Mouse (Mus musculus) erythroblast, embryonic 14.5 days (primary cell): ENCODE data around the gene Dab2ip. TPM values are rescaled to one million over a fixed set of nuclear protein-coding genes. Genes with fewer than 3 reads are reported as not detected.

Source experiments
- H3K27me3 ChIP-seq: 2 replicates; pipeline ENCODE4 v1.6.1; 2012; ENCODE audit warnings: inconsistent platforms; ENCODE audit not compliant: control insufficient read depth
- H3K36me3 ChIP-seq: 2 replicates; pipeline ENCODE4 v1.6.1; 2012; ENCODE audit warnings: mild to moderate bottlenecking, inconsistent platforms; ENCODE audit not compliant: control insufficient read depth
- H3K4me1 ChIP-seq: 2 replicates; pipeline ENCODE4 v1.6.1; 2012; ENCODE audit warnings: inconsistent platforms; ENCODE audit not compliant: control insufficient read depth
- H3K4me3 ChIP-seq: replicated peaks from 2 replicates; pipeline ENCODE3; 2012; ENCODE audit warnings: moderate library complexity, mild to moderate bottlenecking, inconsistent platforms
- H3K9me3 ChIP-seq: 2 replicates; pipeline ENCODE4 v1.6.1; 2012; ENCODE audit warnings: low read length, inconsistent platforms, mixed read lengths; ENCODE audit not compliant: control insufficient read depth
- GATA1 ChIP-seq: IDR thresholded peaks from 2 replicates; pipeline ENCODE4 v1.6.1; 2012; ENCODE audit warnings: low read length, inconsistent platforms, mixed read lengths
- TAL1 ChIP-seq: IDR thresholded peaks from 3 replicates; pipeline ENCODE4 v1.6.1; 2012; ENCODE audit warnings: low read length, inconsistent platforms, mixed read lengths
- polyA plus RNA-seq: library from polyadenylated mRNA; stranded (reverse); fragments of >175 nt; gene quantifications from 2 replicates; pipeline ENCODE4 v1.2.3, GENCODE M21; 2012

Gene Dab2ip
- polyA plus RNA-seq, 1 experiment: 0.20 TPM

DNA sequence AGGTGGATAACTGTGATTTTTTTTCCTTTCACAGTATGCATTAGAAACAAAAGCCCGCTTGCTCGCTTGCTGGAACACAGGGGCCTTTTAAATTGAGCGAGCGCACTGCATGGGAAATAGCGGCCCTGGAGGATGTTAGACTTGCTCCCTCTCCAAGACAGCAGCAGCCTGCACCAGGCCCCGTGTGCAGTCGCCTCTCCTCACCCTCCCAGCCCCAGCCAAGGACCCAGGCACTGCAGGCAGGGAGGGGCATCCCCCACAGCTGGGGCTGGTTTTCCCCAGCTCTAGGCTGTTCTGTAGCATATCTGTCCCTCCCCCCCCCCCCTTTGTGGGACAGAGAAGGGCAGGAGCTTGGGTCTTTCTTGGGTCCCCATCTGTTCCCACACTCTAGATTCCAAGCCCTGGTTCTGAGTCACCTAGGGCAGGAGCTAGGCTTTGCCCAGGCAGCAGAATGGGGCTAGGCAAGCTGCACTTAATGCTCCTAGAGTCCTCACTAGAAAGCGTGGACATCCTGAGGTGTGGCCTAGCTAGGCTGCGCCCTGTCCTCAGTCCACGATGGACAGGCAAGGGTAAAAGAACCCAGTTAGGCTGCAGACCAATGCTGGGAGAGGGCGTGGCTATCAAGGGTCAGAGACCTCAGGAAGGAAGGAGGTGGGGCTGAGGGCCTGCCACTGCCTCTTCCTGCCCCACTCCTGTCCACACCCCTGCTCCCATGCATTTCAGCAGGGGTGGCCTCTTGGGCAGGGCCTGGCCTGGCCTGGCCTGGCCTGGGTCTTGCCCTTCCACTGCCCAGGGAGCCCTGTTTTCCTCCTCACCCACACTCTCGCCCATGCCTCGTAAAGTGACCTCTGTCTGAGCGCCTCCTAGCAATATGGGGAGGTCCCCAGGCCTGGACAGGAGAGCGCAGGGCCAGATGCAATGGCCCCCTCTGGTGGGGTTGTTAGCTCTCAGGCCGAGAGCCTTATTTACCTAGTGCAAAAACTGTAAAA, 171.3 kb downstream of the Dab2ip start:
- no peak for TF ChIP-seq TAL1
- TF ChIP-seq GATA1: no peak
- Histone ChIP-seq H3K4me3 (no peak overlapping the region), H3K4me1 (peaks cover 5% of the 10 kb centered on the region), H3K9me3 (no peaks in the 10 kb centered on the region), H3K27me3 (no peaks in the 10 kb centered on the region), H3K36me3 (peaks cover 8% of the 10 kb centered on the region; the same call in 1 of the 2 replicates)

DNA sequence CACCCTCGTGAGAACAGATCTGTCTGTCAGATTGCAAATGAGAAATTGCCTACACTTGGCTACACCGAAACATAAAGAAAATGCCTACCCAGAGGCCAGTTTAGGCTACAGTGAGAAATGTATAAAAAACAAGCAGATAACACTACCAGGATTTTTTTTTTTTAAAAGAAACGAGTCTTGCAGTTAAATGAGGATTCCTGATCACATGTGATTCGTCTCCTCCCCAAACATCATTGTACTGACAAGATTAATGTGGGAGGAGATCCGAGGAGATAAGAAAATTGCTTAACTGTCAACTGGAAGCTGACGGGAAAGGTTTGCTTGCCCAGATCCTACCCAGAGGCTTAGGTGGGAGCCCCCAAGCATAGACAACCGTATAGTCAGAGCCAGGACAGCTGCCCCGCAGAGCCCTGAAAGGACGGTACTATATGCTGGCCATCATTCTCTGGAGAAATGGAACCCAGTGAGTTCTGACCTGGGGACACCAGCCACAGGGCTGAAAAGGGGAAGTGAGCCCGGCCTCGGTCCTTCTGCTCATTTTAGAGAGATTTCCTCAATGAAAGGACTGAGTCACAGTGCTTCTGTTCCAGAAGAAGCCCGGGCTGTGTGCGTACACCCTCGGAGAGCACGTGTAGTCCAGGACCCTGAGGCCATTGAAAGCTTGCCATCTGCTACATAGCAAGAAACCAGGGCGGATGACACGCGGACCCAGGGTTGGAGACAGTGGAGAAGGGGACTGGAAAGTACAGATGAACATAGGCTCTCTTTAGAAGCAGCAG, 173.8 kb downstream of the Dab2ip start:
- no peak overlapping the region for H3K4me3 ChIP-seq
- H3K36me3 ChIP-seq: peaks cover 8% of the 10 kb centered on the region; the same call in 1 of the 2 replicates
- no peaks in the 10 kb centered on the region for H3K27me3 ChIP-seq
- TF ChIP-seq GATA1: no peak
- no peak for TF ChIP-seq TAL1
- peaks cover 5% of the 10 kb centered on the region; the same call in 1 of the 2 replicates for H3K9me3 ChIP-seq
- peaks cover 5% of the 10 kb centered on the region for H3K4me1 ChIP-seq

DNA sequence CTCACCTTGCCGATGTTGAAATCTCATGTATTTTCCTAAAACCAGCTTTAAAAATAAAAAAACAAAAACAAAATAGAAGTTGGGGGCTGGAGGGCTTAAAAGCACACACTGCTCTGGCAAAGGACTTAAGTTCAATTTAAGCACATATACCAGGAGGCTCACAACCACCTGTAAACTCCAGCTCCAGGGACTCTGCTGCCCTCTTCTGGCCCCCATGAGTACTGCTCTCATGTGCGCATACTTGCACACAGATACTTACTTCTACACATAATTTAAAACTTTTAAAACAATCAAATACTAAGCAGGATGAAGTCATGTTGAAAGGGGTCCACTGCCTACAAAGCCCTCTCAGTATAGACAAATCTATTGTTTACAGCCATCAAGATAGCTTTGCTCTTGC, 176.9 kb downstream of the Dab2ip start:
- H3K36me3 ChIP-seq: no peaks in the 10 kb centered on the region
- no peaks in the 10 kb centered on the region for H3K4me1 ChIP-seq
- no peaks in the 10 kb centered on the region for H3K27me3 ChIP-seq
- TF ChIP-seq GATA1 (no peak), TAL1 (no peak)
- no peak overlapping the region for H3K4me3 ChIP-seq
- peaks cover 5% of the 10 kb centered on the region; the same call in 1 of the 2 replicates for H3K9me3 ChIP-seq

DNA sequence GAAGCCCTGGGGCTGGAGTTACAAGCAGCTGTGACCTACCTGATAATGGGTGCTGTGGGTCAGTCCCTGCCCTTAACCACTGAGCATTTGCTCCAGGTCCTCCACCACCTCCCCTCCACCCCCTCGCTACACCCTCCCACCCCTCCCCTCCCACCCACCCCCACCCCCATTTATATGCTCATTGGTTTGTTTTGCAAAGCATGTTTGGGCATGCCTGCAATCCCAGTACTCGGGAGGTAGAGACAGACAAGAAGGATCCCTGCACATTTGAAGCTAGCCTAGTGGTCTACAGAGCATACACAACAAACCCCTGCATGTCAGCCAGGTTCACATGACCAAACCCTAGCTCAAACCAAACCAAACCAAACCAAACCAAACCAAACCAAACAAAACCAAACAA, 178.0 kb downstream of the Dab2ip start:
- Histone ChIP-seq H3K4me1 (no peaks in the 10 kb centered on the region), H3K9me3 (peaks cover 5% of the 10 kb centered on the region; the same call in 1 of the 2 replicates), H3K4me3 (no peak overlapping the region), H3K27me3 (no peaks in the 10 kb centered on the region), H3K36me3 (no peaks in the 10 kb centered on the region)
- no peak for TF ChIP-seq GATA1
- TF ChIP-seq TAL1: no peak

DNA sequence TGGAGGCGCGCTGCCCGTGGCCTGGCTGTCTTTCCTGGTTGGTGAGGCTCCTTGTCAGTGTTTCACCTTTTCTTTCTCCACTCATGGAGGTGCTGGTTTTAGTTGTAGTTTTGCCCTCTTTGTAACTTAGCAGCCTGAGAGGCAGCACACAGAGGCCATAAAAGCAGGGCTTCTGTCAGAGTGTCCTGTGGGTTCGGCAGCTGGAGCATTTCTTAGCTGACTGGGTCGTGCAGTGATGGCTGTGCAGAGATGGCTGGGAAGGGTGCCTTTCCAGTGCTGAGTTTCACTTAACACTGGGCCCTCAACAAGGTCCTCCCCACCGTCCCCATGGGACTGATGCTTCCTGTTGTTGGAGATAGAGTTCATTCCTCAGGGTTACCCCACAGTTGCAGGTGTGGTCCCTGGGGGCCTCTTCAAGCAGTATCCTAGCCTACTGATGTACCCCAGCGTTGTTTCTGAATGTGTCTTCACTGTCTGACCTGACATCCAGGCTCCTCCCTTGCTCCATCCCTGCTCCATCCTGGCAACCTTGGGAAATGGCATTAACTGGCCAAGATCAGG, 179.5 kb downstream of the Dab2ip start:
- Histone ChIP-seq H3K9me3 (peaks cover 5% of the 10 kb centered on the region; the same call in 1 of the 2 replicates), H3K36me3 (no peaks in the 10 kb centered on the region), H3K4me3 (no peak overlapping the region), H3K4me1 (no peaks in the 10 kb centered on the region), H3K27me3 (no peaks in the 10 kb centered on the region)
- TF ChIP-seq GATA1 (no peak), TAL1 (no peak)

DNA sequence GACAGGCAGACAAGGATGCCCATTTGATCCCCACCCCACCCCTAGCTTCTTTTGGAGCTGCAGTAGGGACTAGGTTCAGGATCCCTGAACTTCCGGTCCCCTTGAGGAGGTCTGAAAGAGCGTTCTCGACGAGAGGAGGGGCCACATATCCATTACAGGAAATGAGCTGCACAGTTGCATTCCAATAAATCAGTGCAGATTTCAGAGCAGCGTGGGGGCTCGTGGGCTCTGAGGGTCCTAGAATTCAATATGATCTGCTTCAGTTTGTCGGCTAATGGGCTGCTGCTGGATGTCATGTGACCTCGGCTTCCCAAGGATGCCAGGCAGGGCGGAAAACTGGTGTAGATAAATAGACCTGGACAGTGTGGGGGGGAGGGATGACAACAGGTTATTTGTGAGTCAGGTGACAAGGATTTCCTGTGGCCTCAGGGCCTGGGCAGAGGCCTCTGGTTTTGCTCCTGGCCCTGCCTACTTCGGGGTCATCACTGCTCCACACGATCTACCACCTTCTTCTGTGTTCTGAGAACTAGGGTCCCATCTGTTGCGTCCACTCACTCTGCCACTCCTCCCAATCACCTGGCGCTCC, 181.7 kb downstream of the Dab2ip start:
- TF ChIP-seq TAL1: no peak
- TF ChIP-seq GATA1: no peak
- Histone ChIP-seq H3K9me3 (peaks cover 4% of the 10 kb centered on the region; the same call in 1 of the 2 replicates), H3K36me3 (no peaks in the 10 kb centered on the region), H3K27me3 (no peaks in the 10 kb centered on the region), H3K4me3 (no peak overlapping the region), H3K4me1 (no peaks in the 10 kb centered on the region)

DNA sequence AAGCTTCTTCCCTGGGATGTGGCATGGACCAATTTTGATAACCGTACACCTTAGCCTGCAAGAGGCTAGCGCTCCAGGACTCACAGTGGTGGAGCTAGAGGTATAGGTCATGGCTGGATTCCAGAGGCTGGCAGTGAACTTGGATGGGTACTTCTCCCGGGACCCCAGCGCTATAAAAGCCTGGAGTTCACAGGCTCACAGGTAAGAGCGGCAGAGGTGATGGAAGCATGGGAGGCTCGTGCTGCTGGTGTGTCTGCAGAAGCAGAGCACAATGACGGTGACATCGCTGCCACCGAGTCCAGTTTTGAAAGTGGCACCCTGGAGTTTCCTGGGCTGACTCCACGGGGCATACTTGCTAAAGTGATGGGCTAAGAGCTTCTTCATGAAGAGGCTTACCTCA, 187.8 kb downstream of the Dab2ip start:
- Histone ChIP-seq H3K36me3 (no peaks in the 10 kb centered on the region), H3K27me3 (no peaks in the 10 kb centered on the region), H3K9me3 (no peaks in the 10 kb centered on the region), H3K4me1 (no peaks in the 10 kb centered on the region), H3K4me3 (no peak overlapping the region)
- no peak for TF ChIP-seq GATA1

DNA sequence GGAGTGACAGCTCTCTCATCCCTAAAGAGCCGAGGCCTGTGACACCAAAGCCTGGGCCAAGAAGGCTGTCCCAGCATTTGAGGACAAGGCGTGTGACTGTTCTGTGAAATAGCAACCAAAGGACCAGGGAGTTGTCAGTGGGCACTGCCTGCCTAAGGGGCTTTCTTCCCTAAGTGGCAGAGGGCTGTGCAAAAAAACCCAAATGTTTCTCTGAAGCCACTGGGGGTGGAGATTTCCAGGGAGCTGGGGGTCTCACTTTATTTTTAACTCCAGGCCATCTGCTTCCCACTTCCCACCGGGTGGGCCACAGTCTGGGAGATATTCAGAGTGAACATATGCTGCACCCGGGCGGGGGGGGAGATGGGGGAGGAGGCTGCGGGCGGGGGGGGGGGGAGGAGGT, 188.6 kb downstream of the Dab2ip start:
- H3K27me3 ChIP-seq: no peaks in the 10 kb centered on the region
- H3K4me1 ChIP-seq: no peaks in the 10 kb centered on the region
- no peak overlapping the region for H3K4me3 ChIP-seq
- no peak for TF ChIP-seq TAL1
- no peak for TF ChIP-seq GATA1
- no peaks in the 10 kb centered on the region for H3K9me3 ChIP-seq
- H3K36me3 ChIP-seq: no peaks in the 10 kb centered on the region
